Mouse (Mus musculus): ENCODE data around the gene Trpm8.

DNA sequence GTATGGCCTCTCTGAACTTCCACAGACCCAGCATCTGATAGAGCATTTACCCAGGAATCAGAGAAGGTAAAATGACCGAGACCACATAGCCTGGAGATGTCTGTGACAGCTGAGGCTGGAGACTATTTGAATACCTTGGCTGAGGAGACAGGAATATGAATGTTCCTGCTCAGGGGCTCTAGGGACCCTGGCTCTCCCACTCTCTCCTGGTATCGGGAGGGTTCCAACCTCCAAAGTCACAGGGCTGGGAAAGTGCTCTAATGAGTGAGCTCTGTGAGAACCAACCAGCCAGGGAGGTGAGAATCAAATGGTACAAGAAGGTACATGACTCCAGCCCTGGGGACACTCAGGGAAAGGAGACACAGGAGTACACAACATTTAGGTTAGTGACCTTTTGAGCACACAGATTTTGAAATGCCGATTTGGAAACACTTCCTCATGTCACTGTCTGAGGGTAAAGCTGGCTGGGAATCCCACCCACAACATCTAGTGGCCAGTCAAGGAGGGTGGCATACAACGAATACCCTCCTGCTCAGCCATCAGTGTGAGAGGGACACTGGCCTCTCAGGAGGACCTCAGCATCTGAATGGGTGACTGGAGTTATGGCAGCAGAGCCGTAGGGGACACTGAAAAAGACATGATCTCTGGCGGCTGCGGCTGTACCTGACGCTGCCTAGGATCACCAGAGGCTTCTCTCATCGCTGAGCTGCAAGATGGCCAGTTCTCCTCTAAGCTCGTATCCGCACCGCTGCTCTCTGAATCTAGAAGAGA is 7.7 kb upstream of the Trpm8 start:
- TF ChIP-seq CTCF (IDR thresholded peaks at IDR 0.05; ENCODE audit: low read depth) = no peak
- no peak for TF ChIP-seq EP300 (IDR thresholded peaks at IDR 0.05; ENCODE audit: low read depth)

All from heart, postnatal 0 days (tissue).